Comparison of ENCODE assay signal across 8 mouse cellular contexts in genomic region chr10:13388116-13388922, GRCm38 (mm10).
DNase-seq lines count a peak whose midpoint lies in the region; ATAC-seq and TF ChIP-seq lines count a peak whose summit lies in the region.

No protein-coding gene starts in this region.

- H3K4me3 ChIP-seq in heart, adult 2 months: 0 out of 2 replicates have a peak overlapping the region, but pooled peaks have one; percentile 18
- H3K4me3 ChIP-seq in intestine, postnatal 0 days (ENCODE audit: low read depth, low read length): peak overlapping the region; percentile 13; the same call in 1 of the 2 replicates
- peak overlapping the region; percentile 5; the same call in 1 of the 2 replicates for H3K4me3 ChIP-seq in liver, postnatal 0 days (ENCODE audit: low read depth, low read length)
- peak overlapping the region; percentile 38 for H3K4me3 ChIP-seq in neural tube, embryonic 13.5 days

- no peak for TF ChIP-seq CTCF in heart, adult 2 months (IDR thresholded peaks at IDR 0.05)
- TF ChIP-seq CTCF in intestine, postnatal 0 days (IDR thresholded peaks at IDR 0.05; ENCODE audit: low read depth): no peak
- no peak for TF ChIP-seq CTCF in liver, postnatal 0 days (IDR thresholded peaks at IDR 0.05; ENCODE audit: low read depth)

- ATAC-seq in intestine, postnatal 0 days: no peak
- ATAC-seq in liver, postnatal 0 days: peak; percentile 41
- ATAC-seq in neural tube, embryonic 13.5 days (ENCODE audit: low read depth): peak; percentile 82
- no peak for ATAC-seq in monocyte, adult 5-6 weeks (replicated peaks; ENCODE audit: insufficient number of reproducible peaks, low FRiP score, low TSS enrichment, poor library complexity, severe bottlenecking)

- H3K4me2 ChIP-seq in intestine, postnatal 0 days (replicated peaks; ENCODE audit: low read depth): peak overlapping the region; percentile 52
- peak overlapping the region; percentile 44 for H3K4me2 ChIP-seq in liver, postnatal 0 days (ENCODE audit: low read depth, low read length)
- H3K4me2 ChIP-seq in neural tube, embryonic 13.5 days: peak overlapping the region; percentile 62

- 0 out of 2 replicates have a peak overlapping the region, but pooled peaks have one; percentile 22 for H3K9ac ChIP-seq in heart, adult 2 months (ENCODE audit: low read depth, low read length)
- H3K9ac ChIP-seq in intestine, postnatal 0 days (ENCODE audit: low read depth, low read length): 0 out of 2 replicates have a peak overlapping the region, but pooled peaks have one; percentile 26
- 0 out of 2 replicates have a peak overlapping the region, but pooled peaks have one; percentile 4 for H3K9ac ChIP-seq in liver, postnatal 0 days (replicated peaks)
- H3K9ac ChIP-seq in neural tube, embryonic 13.5 days: peak overlapping the region; percentile 68

- no peaks in the 10 kb centered on the region for H3K27me3 ChIP-seq in heart, adult 2 months (ENCODE audit: control insufficient read depth, insufficient read depth, low read length)
- no peaks in the 10 kb centered on the region for H3K27me3 ChIP-seq in intestine, postnatal 0 days (replicated peaks; ENCODE audit: control insufficient read depth, insufficient read depth, low read length)
- H3K27me3 ChIP-seq in liver, postnatal 0 days (ENCODE audit: insufficient read depth, low read length): no peaks in the 10 kb centered on the region
- no peaks in the 10 kb centered on the region for H3K27me3 ChIP-seq in neural tube, embryonic 13.5 days

- H3K79me2 ChIP-seq in heart, adult 2 months (replicated peaks; ENCODE audit: control insufficient read depth, insufficient read depth, low read length): no peaks in the 10 kb centered on the region

- DNase-seq in cerebellum, postnatal 25 days: peak; percentile 11 to 12
- DNase-seq in cerebellum, adult 8-10 months: no peak
- peak; percentile 10 for DNase-seq in brain, embryonic 18.5 days (ENCODE audit: low read depth, low spot score)
- DNase-seq in heart, adult 2 months: peak; percentile 26 to 35
- DNase-seq in liver, postnatal 0 days: peak; percentile 17

- H3K9me3 ChIP-seq in intestine, postnatal 0 days (ENCODE audit: control insufficient read depth): no peaks in the 10 kb centered on the region
- no peaks in the 10 kb centered on the region for H3K9me3 ChIP-seq in liver, postnatal 0 days (ENCODE audit: low read length)
- H3K9me3 ChIP-seq in neural tube, embryonic 13.5 days: no peaks in the 10 kb centered on the region

- peaks cover 3% of the 10 kb centered on the region for H3K4me1 ChIP-seq in heart, adult 2 months (ENCODE audit: control insufficient read depth, insufficient read depth, low read length)
- no peaks in the 10 kb centered on the region for H3K4me1 ChIP-seq in intestine, postnatal 0 days (replicated peaks; ENCODE audit: control insufficient read depth, insufficient read depth, low read length)
- H3K4me1 ChIP-seq in liver, postnatal 0 days (ENCODE audit: insufficient read depth): no peaks in the 10 kb centered on the region
- peaks cover 18% of the 10 kb centered on the region for H3K4me1 ChIP-seq in neural tube, embryonic 13.5 days (replicated peaks)

- H3K27ac ChIP-seq in heart, adult 2 months: no peak overlapping the region
- no peak overlapping the region for H3K27ac ChIP-seq in intestine, postnatal 0 days (ENCODE audit: low read depth, low read length)
- H3K27ac ChIP-seq in liver, postnatal 0 days (ENCODE audit: low read depth): 0 out of 2 replicates have a peak overlapping the region, but pooled peaks have one; percentile 24
- H3K27ac ChIP-seq in neural tube, embryonic 13.5 days (replicated peaks): peak overlapping the region; percentile 78

- WGBS in heart, adult 2 months: 2% methylated on average over 11 of the region's 11 CpGs
- 3% methylated on average over 11 of the region's 11 CpGs for WGBS in intestine, postnatal 0 days
- WGBS in liver, postnatal 0 days (ENCODE audit: insufficient replicate concordance): 10% methylated on average over 11 of the region's 11 CpGs
- WGBS in neural tube, embryonic 13.5 days: 2% methylated on average over 11 of the region's 11 CpGs

- intact Hi-C loops in heart, adult 2 months (cut with DNase I): no loop called here

- TF ChIP-seq EP300 in heart, adult 2 months (IDR thresholded peaks at IDR 0.05; ENCODE audit: insufficient read depth, low read depth, low read length): 0 out of 2 replicates have a peak, but pooled peaks have one; percentile 15
- TF ChIP-seq EP300 in liver, postnatal 0 days (IDR thresholded peaks at IDR 0.05; ENCODE audit: low read depth): no peak

- H3K36me3 ChIP-seq in heart, adult 2 months (ENCODE audit: control insufficient read depth, insufficient read depth, low read length): no peaks in the 10 kb centered on the region
- no peaks in the 10 kb centered on the region for H3K36me3 ChIP-seq in intestine, postnatal 0 days (ENCODE audit: control insufficient read depth, insufficient read depth)
- H3K36me3 ChIP-seq in liver, postnatal 0 days (replicated peaks; ENCODE audit: insufficient read depth, low read length): no peaks in the 10 kb centered on the region
- no peaks in the 10 kb centered on the region for H3K36me3 ChIP-seq in neural tube, embryonic 13.5 days

- no peak for TF ChIP-seq POLR2A in heart, adult 2 months (IDR thresholded peaks at IDR 0.05; ENCODE audit: insufficient read depth, low read depth, low read length)

Comparison
In these comparisons a context has a peak if more than half of its experiments do, and no peak if none do; other contexts are left out.
1. H3K27ac ChIP-seq: peak in liver, postnatal 0 days (single experiment) and neural tube, embryonic 13.5 days (single experiment); none in heart, adult 2 months (single experiment) and intestine, postnatal 0 days (single experiment).
2. H3K9ac ChIP-seq: peak in every context shown above with its lines; median percentile 68 in neural tube, embryonic 13.5 days; 26 in intestine, postnatal 0 days; 22 in heart, adult 2 months; 4 in liver, postnatal 0 days.
3. ATAC-seq: peak in liver, postnatal 0 days (single experiment) and neural tube, embryonic 13.5 days (single experiment); none in intestine, postnatal 0 days (single experiment) and monocyte, adult 5-6 weeks (single experiment).
4. Peak in every context shown above with its lines, with median percentiles within 50 percentile points of each other: H3K4me3 ChIP-seq and H3K4me2 ChIP-seq.